Mouse (Mus musculus): ENCODE data around the gene Polrmt. TPM values are rescaled to one million over a fixed set of nuclear protein-coding genes. Genes with fewer than 3 reads are reported as not detected.

Gene Polrmt
- polyA plus RNA-seq, 1 experiment from 2014 or later = 30.1 TPM

- H3K36me3 ChIP-seq = peaks cover 17% of the 10 kb centered on the region
- no peak overlapping the region for H3K4me2 ChIP-seq
- no peak overlapping the region for H3K27ac ChIP-seq
- peaks cover 8% of the 10 kb centered on the region for H3K9me3 ChIP-seq (replicated peaks)
- 66% methylated on average over 12 of the region's 12 CpGs for WGBS (ENCODE audit: insufficient replicate concordance)
- H3K4me1 ChIP-seq = 0 out of 2 replicates have a peak, but pooled peaks cover 11% of the 10 kb centered on the region
- no peak overlapping the region for H3K9ac ChIP-seq
- ATAC-seq = no peak
- H3K27me3 ChIP-seq (replicated peaks) = no peaks in the 10 kb centered on the region
- no peak overlapping the region for H3K4me3 ChIP-seq
These were observed 52.6 kb downstream of the Polrmt start for GRCm38 (mm10) chr10:79693580-79694378.

- H3K36me3 ChIP-seq = peaks cover 34% of the 10 kb centered on the region
- H3K9ac ChIP-seq = no peak overlapping the region
- no peak for ATAC-seq
- H3K9me3 ChIP-seq (replicated peaks) = peaks cover 8% of the 10 kb centered on the region
- H3K4me2 ChIP-seq = no peak overlapping the region
- no peak overlapping the region for H3K27ac ChIP-seq
- H3K4me1 ChIP-seq = 0 out of 2 replicates have a peak, but pooled peaks cover 11% of the 10 kb centered on the region
- H3K4me3 ChIP-seq = no peak overlapping the region
- WGBS (ENCODE audit: insufficient replicate concordance) = 93% methylated on average over 2 of the region's 2 CpGs
- H3K27me3 ChIP-seq (replicated peaks) = no peaks in the 10 kb centered on the region
These were observed 54.3 kb downstream of the Polrmt start for GRCm38 (mm10) chr10:79691986-79692548.

- H3K4me2 ChIP-seq = no peak overlapping the region
- H3K36me3 ChIP-seq = peaks cover 63% of the 10 kb centered on the region
- ATAC-seq = no peak
- H3K27me3 ChIP-seq (replicated peaks) = no peaks in the 10 kb centered on the region
- no peak overlapping the region for H3K27ac ChIP-seq
- peaks cover 12% of the 10 kb centered on the region for H3K4me1 ChIP-seq
- WGBS (ENCODE audit: insufficient replicate concordance) = 84% methylated on average over 3 of the region's 3 CpGs
- no peak overlapping the region for H3K4me3 ChIP-seq
- H3K9me3 ChIP-seq (replicated peaks) = peaks cover 8% of the 10 kb centered on the region
- H3K9ac ChIP-seq = no peak overlapping the region
These were observed 57.2 kb downstream of the Polrmt start for GRCm38 (mm10) chr10:79689178-79689577.

GRCm38 (mm10) chr10:79688720-79689119 is 57.7 kb downstream of the Polrmt start, which contains the start of gene Gzmm:
Gene Gzmm (plus strand): TSS chr10:79689020.
- WGBS (ENCODE audit: insufficient replicate concordance) = 76% methylated on average over 4 of the region's 4 CpGs
- H3K9me3 ChIP-seq (replicated peaks) = peaks cover 8% of the 10 kb centered on the region
- ATAC-seq = no peak
- no peaks in the 10 kb centered on the region for H3K27me3 ChIP-seq (replicated peaks)
- H3K4me1 ChIP-seq = peaks cover 17% of the 10 kb centered on the region
- H3K4me3 ChIP-seq = no peak within 1 kb of the TSS
- H3K9ac ChIP-seq = no peak within 1 kb of the TSS
- peaks cover 68% of the 10 kb centered on the region for H3K36me3 ChIP-seq
- no peak within 1 kb of the TSS for H3K27ac ChIP-seq
- no peak within 1 kb of the TSS for H3K4me2 ChIP-seq

GRCm38 (mm10) chr10:79687513-79687912 is 58.9 kb downstream of the Polrmt start:
- Histone ChIP-seq H3K4me1 (peaks cover 27% of the 10 kb centered on the region), H3K36me3 (peaks cover 71% of the 10 kb centered on the region), H3K9me3 (replicated peaks) (peaks cover 8% of the 10 kb centered on the region), H3K9ac (no peak overlapping the region), H3K27ac (no peak overlapping the region), H3K4me2 (no peak overlapping the region), H3K27me3 (replicated peaks) (no peaks in the 10 kb centered on the region), H3K4me3 (no peak overlapping the region)
- WGBS (ENCODE audit: insufficient replicate concordance) = 89% methylated on average over 6 of the region's 6 CpGs
- no peak for ATAC-seq

- Histone ChIP-seq H3K4me2 (no peak overlapping the region), H3K36me3 (peaks cover 65% of the 10 kb centered on the region), H3K4me1 (peaks cover 27% of the 10 kb centered on the region), H3K9ac (no peak overlapping the region), H3K4me3 (no peak overlapping the region), H3K9me3 (replicated peaks) (no peaks in the 10 kb centered on the region), H3K27ac (no peak overlapping the region), H3K27me3 (replicated peaks) (no peaks in the 10 kb centered on the region)
- no peak for ATAC-seq
- 100% methylated on average over 1 of the region's 1 CpGs for WGBS (ENCODE audit: insufficient replicate concordance)
These were observed 59.7 kb downstream of the Polrmt start for GRCm38 (mm10) chr10:79686691-79687090.

GRCm38 (mm10) chr10:79686219-79686618 is 60.2 kb downstream of the Polrmt start:
- Histone ChIP-seq H3K9me3 (replicated peaks) (no peaks in the 10 kb centered on the region), H3K27me3 (replicated peaks) (no peaks in the 10 kb centered on the region), H3K4me3 (no peak overlapping the region), H3K4me1 (peaks cover 29% of the 10 kb centered on the region), H3K9ac (no peak overlapping the region), H3K27ac (no peak overlapping the region), H3K4me2 (no peak overlapping the region), H3K36me3 (peaks cover 64% of the 10 kb centered on the region)
- ATAC-seq = no peak
- 82% methylated on average over 2 of the region's 2 CpGs for WGBS (ENCODE audit: insufficient replicate concordance)

Other genes with a start within 250 kb of the Polrmt start
- gene Plpp2, start 212.8 kb downstream of the Polrmt start, polyA plus RNA-seq (2016; fragmentation: Nextera tagmentation; extraction: Ambion mirVana) = 18.0 and 19.9 TPM in 2 replicates
- gene Mier2, start 191.4 kb downstream of the Polrmt start, polyA plus RNA-seq (2016; fragmentation: Nextera tagmentation; extraction: Ambion mirVana) = 20.1 and 20.5 TPM in 2 replicates
- not detected in 2 replicates for gene Theg, start 159.2 kb downstream of the Polrmt start, polyA plus RNA-seq (2016; fragmentation: Nextera tagmentation; extraction: Ambion mirVana)
- gene C2cd4c, start 132.6 kb downstream of the Polrmt start, polyA plus RNA-seq (2016; fragmentation: Nextera tagmentation; extraction: Ambion mirVana) = not detected in 2 replicates
- gene Shc2, start 108.7 kb downstream of the Polrmt start, polyA plus RNA-seq (2016; fragmentation: Nextera tagmentation; extraction: Ambion mirVana) = 1.2 TPM in 2 replicates
- gene Odf3l2, start 100.8 kb downstream of the Polrmt start, polyA plus RNA-seq (2016; fragmentation: Nextera tagmentation; extraction: Ambion mirVana) = not detected in 2 replicates
- 0.32 and 0.54 TPM in 2 replicates for gene Madcam1, start 82.0 kb downstream of the Polrmt start, polyA plus RNA-seq (2016; fragmentation: Nextera tagmentation; extraction: Ambion mirVana)
- 30.4 and 34.2 TPM in 2 replicates for gene Tpgs1, start 77.2 kb downstream of the Polrmt start, polyA plus RNA-seq (2016; fragmentation: Nextera tagmentation; extraction: Ambion mirVana)
- 188 and 196 TPM in 2 replicates for gene Cdc34, start 64.4 kb downstream of the Polrmt start, polyA plus RNA-seq (2016; fragmentation: Nextera tagmentation; extraction: Ambion mirVana)
- gene Gzmm, start 57.6 kb downstream of the Polrmt start, polyA plus RNA-seq (2016; fragmentation: Nextera tagmentation; extraction: Ambion mirVana) = 0.26 and 0.41 TPM in 2 replicates
- gene Bsg, start 42.1 kb downstream of the Polrmt start, polyA plus RNA-seq (2016; fragmentation: Nextera tagmentation; extraction: Ambion mirVana) = 1,008 and 1,045 TPM in 2 replicates
- gene Hcn2, start 29.9 kb downstream of the Polrmt start, polyA plus RNA-seq (2016; fragmentation: Nextera tagmentation; extraction: Ambion mirVana) = 0.11 TPM in 1 of 2 replicates, not detected in the other
- gene Fgf22, start 8.5 kb upstream of the Polrmt start, polyA plus RNA-seq (2016; fragmentation: Nextera tagmentation; extraction: Ambion mirVana) = 0.11 and 0.13 TPM in 2 replicates
- gene Rnf126, start 20.4 kb upstream of the Polrmt start, polyA plus RNA-seq (2016; fragmentation: Nextera tagmentation; extraction: Ambion mirVana) = 79.6 and 80.4 TPM in 2 replicates
- gene Fstl3, start 30.7 kb upstream of the Polrmt start, polyA plus RNA-seq (2016; fragmentation: Nextera tagmentation; extraction: Ambion mirVana) = 0.80 and 0.98 TPM in 2 replicates
- gene Prss57, start 44.4 kb upstream of the Polrmt start, polyA plus RNA-seq (2016; fragmentation: Nextera tagmentation; extraction: Ambion mirVana) = 1.4 and 2.2 TPM in 2 replicates
- gene Palm, start 47.0 kb upstream of the Polrmt start, polyA plus RNA-seq (2016; fragmentation: Nextera tagmentation; extraction: Ambion mirVana) = 12.4 and 13.2 TPM in 2 replicates
- gene Misp, start 74.4 kb upstream of the Polrmt start, polyA plus RNA-seq (2016; fragmentation: Nextera tagmentation; extraction: Ambion mirVana) = 0.49 and 0.54 TPM in 2 replicates
- 207 and 211 TPM in 2 replicates for gene Ptbp1, start 107.8 kb upstream of the Polrmt start, polyA plus RNA-seq (2016; fragmentation: Nextera tagmentation; extraction: Ambion mirVana)
- gene Prtn3, start 127.9 kb upstream of the Polrmt start, polyA plus RNA-seq (2016; fragmentation: Nextera tagmentation; extraction: Ambion mirVana) = 38.4 and 38.6 TPM in 2 replicates
- 8.2 and 10.0 TPM in 2 replicates for gene Plppr3, start 128.1 kb upstream of the Polrmt start, polyA plus RNA-seq (2016; fragmentation: Nextera tagmentation; extraction: Ambion mirVana)
- 12.1 and 15.4 TPM in 2 replicates for gene Elane, start 139.7 kb upstream of the Polrmt start, polyA plus RNA-seq (2016; fragmentation: Nextera tagmentation; extraction: Ambion mirVana)
- gene Cfd, start 144.3 kb upstream of the Polrmt start, polyA plus RNA-seq (2016; fragmentation: Nextera tagmentation; extraction: Ambion mirVana) = not detected in 2 replicates
- gene Med16, start 162.3 kb upstream of the Polrmt start, polyA plus RNA-seq (2016; fragmentation: Nextera tagmentation; extraction: Ambion mirVana) = 26.6 and 27.4 TPM in 2 replicates
- gene Gm26602, start 164.3 kb upstream of the Polrmt start, polyA plus RNA-seq (2016; fragmentation: Nextera tagmentation; extraction: Ambion mirVana) = 0.98 and 11.0 TPM in 2 replicates
- gene Kiss1r, start 170.4 kb upstream of the Polrmt start, polyA plus RNA-seq (2016; fragmentation: Nextera tagmentation; extraction: Ambion mirVana) = 0.35 and 0.43 TPM in 2 replicates
- gene R3hdm4, start 174.6 kb upstream of the Polrmt start, polyA plus RNA-seq (2016; fragmentation: Nextera tagmentation; extraction: Ambion mirVana) = 67.5 and 74.1 TPM in 2 replicates
- gene Arid3a, start 180.5 kb upstream of the Polrmt start, polyA plus RNA-seq (2016; fragmentation: Nextera tagmentation; extraction: Ambion mirVana) = 5.6 and 6.4 TPM in 2 replicates
- gene Wdr18, start 213.6 kb upstream of the Polrmt start, polyA plus RNA-seq (2016; fragmentation: Nextera tagmentation; extraction: Ambion mirVana) = 99.9 and 114 TPM in 2 replicates
- 0.14 TPM in 2 replicates for gene Grin3b, start 224.1 kb upstream of the Polrmt start, polyA plus RNA-seq (2016; fragmentation: Nextera tagmentation; extraction: Ambion mirVana)
- gene Tmem259, start 237.7 kb upstream of the Polrmt start, polyA plus RNA-seq (2016; fragmentation: Nextera tagmentation; extraction: Ambion mirVana) = 17.2 and 17.5 TPM in 2 replicates
- gene Cnn2, start 242.0 kb upstream of the Polrmt start, polyA plus RNA-seq (2016; fragmentation: Nextera tagmentation; extraction: Ambion mirVana) = 68.2 and 75.4 TPM in 2 replicates
- 10.5 and 12.1 TPM in 2 replicates for gene Abca7, start 249.9 kb upstream of the Polrmt start, polyA plus RNA-seq (2016; fragmentation: Nextera tagmentation; extraction: Ambion mirVana)

All from liver, embryonic 12.5 days (tissue).